Mouse (Mus musculus): ENCODE results near the gene Actl9. TPM values are rescaled to one million over a fixed set of nuclear protein-coding genes. Genes with fewer than 3 reads are reported as not detected.

Actl9 gene
- polyA plus RNA-seq (2012; rRNA removed): 0.46 and 0.61 TPM in 2 replicates

DNA sequence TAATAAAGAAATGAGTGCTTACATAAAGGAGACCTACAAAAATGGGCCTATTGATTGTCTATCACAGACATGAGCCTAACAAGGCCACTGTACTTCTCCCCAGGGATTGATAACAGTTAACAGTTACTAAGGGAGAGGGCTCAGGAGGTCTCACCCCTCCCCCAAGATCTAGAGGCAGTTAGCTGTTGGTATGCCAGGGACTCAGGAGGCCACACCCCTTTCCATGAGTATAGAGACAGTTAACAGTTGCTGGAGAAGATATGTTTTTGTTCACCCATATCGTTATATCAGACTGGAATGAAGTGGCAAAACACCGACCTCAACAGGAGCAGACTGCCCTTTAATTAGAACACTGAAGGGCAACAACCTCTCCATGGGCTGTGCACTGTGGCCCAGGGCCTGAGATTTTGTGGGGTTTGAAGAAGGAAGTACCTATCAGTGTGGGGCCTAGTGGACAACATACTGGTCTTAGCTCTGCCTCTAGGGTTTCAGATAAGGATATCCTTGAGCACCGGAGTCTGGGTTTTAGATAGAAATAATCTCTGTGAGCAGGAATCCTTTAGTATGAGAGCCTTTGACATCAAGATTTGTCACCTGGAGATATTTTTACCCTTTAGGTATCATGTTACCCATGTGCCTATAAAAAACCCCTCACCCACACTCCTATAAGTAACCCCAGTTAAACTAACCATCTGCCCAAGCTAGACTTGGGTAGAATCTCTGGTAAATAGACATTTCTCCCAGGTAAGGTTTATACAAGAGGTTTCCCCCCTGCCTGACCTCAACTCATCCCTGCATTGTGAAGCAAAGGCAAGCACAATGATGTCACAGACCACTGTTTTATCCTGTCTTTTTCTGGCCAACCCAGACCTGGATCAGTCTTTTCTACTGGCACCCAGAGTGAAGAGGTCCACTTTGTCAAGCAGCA lies at the start of gene Actl9:
Actl9 (plus strand) TSS at position 878 of the 928 bp plus-strand sequence.
- 87% methylated on average over 3 of the region's 3 CpGs for WGBS
- H3K27ac ChIP-seq (ENCODE audit: insufficient read depth, low read length): no peak within 1 kb of the TSS
- no peak within 1 kb of the TSS for H3K4me3 ChIP-seq (replicated peaks; ENCODE audit: insufficient read depth, low read depth, low read length)
- DNase-seq: no peak
- no peaks in the 10 kb centered on the region for H3K4me1 ChIP-seq (ENCODE audit: control insufficient read depth, insufficient read depth, low read length)
- TF ChIP-seq POLR2A (IDR thresholded peaks at IDR 0.05; ENCODE audit: borderline replicate concordance, insufficient read depth, low read length): no peak
- no peaks in the 10 kb centered on the region for H3K27me3 ChIP-seq (ENCODE audit: control insufficient read depth, insufficient read depth, low read length)

GRCm38 (mm10) chr17:33385705-33386104 lies 47.0 kb upstream of the Actl9 start:
- H3K4me3 ChIP-seq (replicated peaks; ENCODE audit: insufficient read depth, low read depth, low read length): no peak overlapping the region
- DNase-seq: no peak
- no peaks in the 10 kb centered on the region for H3K27me3 ChIP-seq (ENCODE audit: control insufficient read depth, insufficient read depth, low read length)
- no peaks in the 10 kb centered on the region for H3K4me1 ChIP-seq (ENCODE audit: control insufficient read depth, insufficient read depth, low read length)
- TF ChIP-seq CTCF (IDR thresholded peaks at IDR 0.05; ENCODE audit: borderline replicate concordance, insufficient read depth, low read depth, low read length): no peak
- no peak for TF ChIP-seq POLR2A (IDR thresholded peaks at IDR 0.05; ENCODE audit: borderline replicate concordance, insufficient read depth, low read length)
- no peak overlapping the region for H3K27ac ChIP-seq (ENCODE audit: insufficient read depth, low read length)

- Histone ChIP-seq H3K27me3 (ENCODE audit: control insufficient read depth, insufficient read depth, low read length) (no peaks in the 10 kb centered on the region), H3K4me1 (ENCODE audit: control insufficient read depth, insufficient read depth, low read length) (no peaks in the 10 kb centered on the region), H3K4me3 (replicated peaks; ENCODE audit: insufficient read depth, low read depth, low read length) (no peak overlapping the region), H3K27ac (ENCODE audit: insufficient read depth, low read length) (no peak overlapping the region)
- DNase-seq: no peak
- 94% methylated on average over 5 of the region's 5 CpGs for WGBS
- no peak for TF ChIP-seq POLR2A (IDR thresholded peaks at IDR 0.05; ENCODE audit: borderline replicate concordance, insufficient read depth, low read length)
These were observed 40.4 kb upstream of the Actl9 start for GRCm38 (mm10) chr17:33392271-33392670.

- peak; percentile 90 to 94 for DNase-seq
- Histone ChIP-seq H3K4me1 (ENCODE audit: control insufficient read depth, insufficient read depth, low read length) (no peaks in the 10 kb centered on the region), H3K27me3 (ENCODE audit: control insufficient read depth, insufficient read depth, low read length) (no peaks in the 10 kb centered on the region), H3K4me3 (replicated peaks; ENCODE audit: insufficient read depth, low read depth, low read length) (peak within 1 kb of the TSS; percentile 83), H3K27ac (ENCODE audit: insufficient read depth, low read length) (peak within 1 kb of the TSS; percentile 82)
- TF ChIP-seq POLR2A (IDR thresholded peaks at IDR 0.05; ENCODE audit: borderline replicate concordance, insufficient read depth, low read length) (peak; percentile 42; the same call in 1 of the 2 replicates), CTCF (IDR thresholded peaks at IDR 0.05; ENCODE audit: borderline replicate concordance, insufficient read depth, low read depth, low read length) (no peak)
- WGBS: under 1% methylated on average over 44 of the region's 44 CpGs
These were observed 38.3 kb upstream of the Actl9 start, which contains the start of gene Zfp101 for GRCm38 (mm10) chr17:33394182-33395034. Gene Zfp101 (minus strand): TSS chr17:33394641.

GRCm38 (mm10) chr17:33439148-33439547 lies 6.5 kb downstream of the Actl9 start:
- no peak overlapping the region for H3K4me3 ChIP-seq (replicated peaks; ENCODE audit: insufficient read depth, low read depth, low read length)
- no peaks in the 10 kb centered on the region for H3K4me1 ChIP-seq (ENCODE audit: control insufficient read depth, insufficient read depth, low read length)
- peak; percentile 80 to 86 for DNase-seq
- H3K27me3 ChIP-seq (ENCODE audit: control insufficient read depth, insufficient read depth, low read length): no peaks in the 10 kb centered on the region
- TF ChIP-seq CTCF (IDR thresholded peaks at IDR 0.05; ENCODE audit: borderline replicate concordance, insufficient read depth, low read depth, low read length): peak; percentile 63; the same call in 1 of the 2 replicates
- TF ChIP-seq POLR2A (IDR thresholded peaks at IDR 0.05; ENCODE audit: borderline replicate concordance, insufficient read depth, low read length): no peak
- WGBS: 71% methylated on average over 1 of the region's 1 CpGs
- no peak overlapping the region for H3K27ac ChIP-seq (ENCODE audit: insufficient read depth, low read length)

DNA sequence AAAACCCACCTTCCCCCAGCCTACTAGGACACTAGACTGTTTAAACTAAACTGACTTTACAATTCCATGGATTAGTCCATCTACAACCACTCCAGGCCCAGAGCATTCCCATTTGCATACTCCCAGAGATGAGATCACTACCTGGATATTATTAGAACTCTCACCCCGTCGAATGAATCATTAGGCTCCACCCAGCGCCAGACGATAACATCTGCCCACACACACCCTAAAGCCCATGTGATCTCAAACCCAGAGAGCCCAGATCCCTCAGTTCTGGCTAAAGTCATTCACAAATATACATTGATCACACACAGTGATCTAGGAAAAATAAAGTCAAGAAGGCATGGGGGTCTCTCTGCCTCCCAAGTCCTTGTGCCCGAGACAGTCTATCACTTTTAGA lies 7.2 kb downstream of the Actl9 start:
- Histone ChIP-seq H3K27ac (ENCODE audit: insufficient read depth, low read length) (no peak overlapping the region), H3K4me1 (ENCODE audit: control insufficient read depth, insufficient read depth, low read length) (no peaks in the 10 kb centered on the region), H3K27me3 (ENCODE audit: control insufficient read depth, insufficient read depth, low read length) (no peaks in the 10 kb centered on the region), H3K4me3 (replicated peaks; ENCODE audit: insufficient read depth, low read depth, low read length) (no peak overlapping the region)
- DNase-seq: peak in 1 of 2 experiments; percentile 14
- TF ChIP-seq CTCF (IDR thresholded peaks at IDR 0.05; ENCODE audit: borderline replicate concordance, insufficient read depth, low read depth, low read length): no peak
- TF ChIP-seq POLR2A (IDR thresholded peaks at IDR 0.05; ENCODE audit: borderline replicate concordance, insufficient read depth, low read length): no peak
- 50% methylated on average over 5 of the region's 5 CpGs for WGBS

- Histone ChIP-seq H3K4me3 (replicated peaks; ENCODE audit: insufficient read depth, low read depth, low read length) (no peak overlapping the region), H3K27ac (ENCODE audit: insufficient read depth, low read length) (no peak overlapping the region), H3K4me1 (ENCODE audit: control insufficient read depth, insufficient read depth, low read length) (no peaks in the 10 kb centered on the region), H3K27me3 (ENCODE audit: control insufficient read depth, insufficient read depth, low read length) (no peaks in the 10 kb centered on the region)
- DNase-seq: no peak
- no peak for TF ChIP-seq POLR2A (IDR thresholded peaks at IDR 0.05; ENCODE audit: borderline replicate concordance, insufficient read depth, low read length)
- TF ChIP-seq CTCF (IDR thresholded peaks at IDR 0.05; ENCODE audit: borderline replicate concordance, insufficient read depth, low read depth, low read length): no peak
These were observed 8.5 kb downstream of the Actl9 start for GRCm38 (mm10) chr17:33441159-33441558.
